Mouse (Mus musculus): ENCODE data around the gene Gm572. TPM values are rescaled to one million over a fixed set of nuclear protein-coding genes. Genes with fewer than 3 reads are reported as not detected.

Gene Gm572
- total and polyA plus RNA-seq, 2 experiments from 2014 or later = not detected

GRCm38 (mm10) chr4:148710446-148710845, 67.3 kb downstream of the Gm572 start:
- H3K27ac ChIP-seq = no peak overlapping the region
- no peak overlapping the region for H3K4me2 ChIP-seq (ENCODE audit: low read depth, low read length)
- DNase-seq (ENCODE audit: low spot score) = no peak
- H3K36me3 ChIP-seq (ENCODE audit: insufficient read depth, low read length) = no peaks in the 10 kb centered on the region
- H3K9me3 ChIP-seq (ENCODE audit: low read length) = no peaks in the 10 kb centered on the region
- 32% methylated on average over 2 of the region's 2 CpGs for WGBS
- H3K4me1 ChIP-seq (ENCODE audit: insufficient read depth, low read length) = no peaks in the 10 kb centered on the region
- no peak overlapping the region for H3K4me3 ChIP-seq (ENCODE audit: low read length)
- ATAC-seq = no peak
- H3K27me3 ChIP-seq (ENCODE audit: insufficient read depth, low read length) = no peaks in the 10 kb centered on the region
- TF ChIP-seq CTCF (IDR thresholded peaks at IDR 0.05; ENCODE audit: low read depth) = no peak
- H3K9ac ChIP-seq (replicated peaks; ENCODE audit: low read length) = no peak overlapping the region

DNA sequence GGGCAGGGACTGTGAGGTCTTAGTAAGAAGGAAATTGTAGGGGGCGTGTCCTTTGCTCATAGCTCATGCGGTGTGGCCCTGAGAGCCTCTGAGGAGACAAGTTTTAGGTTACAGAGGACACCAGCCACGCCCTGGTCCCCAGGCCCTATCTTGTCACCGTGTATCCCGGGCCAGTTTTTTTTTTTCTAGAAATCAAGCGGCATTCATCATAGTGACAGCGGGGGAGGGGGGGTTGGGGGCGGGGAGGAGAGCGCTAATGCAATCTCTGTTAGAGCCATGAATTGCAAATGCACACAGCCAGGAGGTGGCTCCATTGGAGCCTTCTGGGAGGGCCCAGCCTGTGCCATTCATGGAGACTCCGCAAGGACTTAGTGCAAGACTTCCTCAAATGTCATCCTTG, 68.2 kb downstream of the Gm572 start:
- H3K9ac ChIP-seq (replicated peaks; ENCODE audit: low read length) = no peak overlapping the region
- ATAC-seq (no peak), DNase-seq (ENCODE audit: low spot score) (peak; percentile 18)
- H3K27me3 ChIP-seq (ENCODE audit: insufficient read depth, low read length) = no peaks in the 10 kb centered on the region
- no peaks in the 10 kb centered on the region for H3K36me3 ChIP-seq (ENCODE audit: insufficient read depth, low read length)
- H3K4me1 ChIP-seq (ENCODE audit: insufficient read depth, low read length) = no peaks in the 10 kb centered on the region
- TF ChIP-seq CTCF (IDR thresholded peaks at IDR 0.05; ENCODE audit: low read depth) = 0 out of 2 replicates have a peak, but pooled peaks have one; percentile 12
- no peaks in the 10 kb centered on the region for H3K9me3 ChIP-seq (ENCODE audit: low read length)
- WGBS = 10% methylated on average over 10 of the region's 10 CpGs
- H3K4me2 ChIP-seq (ENCODE audit: low read depth, low read length) = no peak overlapping the region
- H3K27ac ChIP-seq = no peak overlapping the region
- no peak overlapping the region for H3K4me3 ChIP-seq (ENCODE audit: low read length)

GRCm38 (mm10) chr4:148712632-148713031, 69.5 kb downstream of the Gm572 start:
- WGBS = 43% methylated on average over 10 of the region's 10 CpGs
- H3K27ac ChIP-seq = no peak overlapping the region
- no peaks in the 10 kb centered on the region for H3K4me1 ChIP-seq (ENCODE audit: insufficient read depth, low read length)
- no peak overlapping the region for H3K4me3 ChIP-seq (ENCODE audit: low read length)
- no peak overlapping the region for H3K9ac ChIP-seq (replicated peaks; ENCODE audit: low read length)
- no peak for TF ChIP-seq CTCF (IDR thresholded peaks at IDR 0.05; ENCODE audit: low read depth)
- no peak overlapping the region for H3K4me2 ChIP-seq (ENCODE audit: low read depth, low read length)
- H3K9me3 ChIP-seq (ENCODE audit: low read length) = no peaks in the 10 kb centered on the region
- peak; percentile 18 for DNase-seq (ENCODE audit: low spot score)
- H3K36me3 ChIP-seq (ENCODE audit: insufficient read depth, low read length) = no peaks in the 10 kb centered on the region
- H3K27me3 ChIP-seq (ENCODE audit: insufficient read depth, low read length) = no peaks in the 10 kb centered on the region
- no peak for ATAC-seq

DNA sequence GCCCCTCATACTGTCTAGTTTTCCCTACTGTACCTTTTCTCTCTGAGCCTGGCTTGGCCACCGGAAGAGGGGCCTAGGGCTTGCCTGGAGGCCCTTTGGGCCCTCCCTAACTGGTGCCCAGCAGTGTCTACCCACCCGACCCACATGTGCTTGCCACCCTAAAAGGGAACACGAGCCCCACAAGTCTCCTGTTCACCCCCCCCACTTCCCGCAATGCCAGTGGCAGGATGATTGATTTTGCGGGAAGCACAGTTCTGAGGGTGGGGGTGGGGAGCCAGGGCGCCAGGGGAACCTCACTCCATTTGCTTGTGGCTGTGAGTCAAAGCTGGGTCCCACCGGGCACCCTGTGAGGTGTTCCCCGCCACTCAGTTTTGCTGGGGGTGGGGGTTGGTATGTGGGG, 70.9 kb downstream of the Gm572 start:
- H3K9ac ChIP-seq (replicated peaks; ENCODE audit: low read length) = no peak overlapping the region
- no peak for ATAC-seq
- no peaks in the 10 kb centered on the region for H3K4me1 ChIP-seq (ENCODE audit: insufficient read depth, low read length)
- H3K9me3 ChIP-seq (ENCODE audit: low read length) = no peaks in the 10 kb centered on the region
- no peak overlapping the region for H3K4me2 ChIP-seq (ENCODE audit: low read depth, low read length)
- no peaks in the 10 kb centered on the region for H3K36me3 ChIP-seq (ENCODE audit: insufficient read depth, low read length)
- no peak for DNase-seq (ENCODE audit: low spot score)
- H3K27me3 ChIP-seq (ENCODE audit: insufficient read depth, low read length) = no peaks in the 10 kb centered on the region
- TF ChIP-seq CTCF (IDR thresholded peaks at IDR 0.05; ENCODE audit: low read depth) = no peak
- no peak overlapping the region for H3K27ac ChIP-seq
- 54% methylated on average over 8 of the region's 8 CpGs for WGBS
- H3K4me3 ChIP-seq (ENCODE audit: low read length) = no peak overlapping the region

- ATAC-seq (no peak), DNase-seq (ENCODE audit: low spot score) (no peak)
- Histone ChIP-seq H3K4me1 (ENCODE audit: insufficient read depth, low read length) (no peaks in the 10 kb centered on the region), H3K36me3 (ENCODE audit: insufficient read depth, low read length) (no peaks in the 10 kb centered on the region), H3K4me2 (ENCODE audit: low read depth, low read length) (no peak overlapping the region), H3K4me3 (ENCODE audit: low read length) (no peak overlapping the region), H3K27me3 (ENCODE audit: insufficient read depth, low read length) (no peaks in the 10 kb centered on the region), H3K9ac (replicated peaks; ENCODE audit: low read length) (no peak overlapping the region), H3K27ac (no peak overlapping the region), H3K9me3 (ENCODE audit: low read length) (no peaks in the 10 kb centered on the region)
- WGBS = 88% methylated on average over 12 of the region's 12 CpGs
- TF ChIP-seq CTCF (IDR thresholded peaks at IDR 0.05; ENCODE audit: low read depth) = no peak
These were observed 71.6 kb downstream of the Gm572 start for GRCm38 (mm10) chr4:148714739-148715138.

DNA sequence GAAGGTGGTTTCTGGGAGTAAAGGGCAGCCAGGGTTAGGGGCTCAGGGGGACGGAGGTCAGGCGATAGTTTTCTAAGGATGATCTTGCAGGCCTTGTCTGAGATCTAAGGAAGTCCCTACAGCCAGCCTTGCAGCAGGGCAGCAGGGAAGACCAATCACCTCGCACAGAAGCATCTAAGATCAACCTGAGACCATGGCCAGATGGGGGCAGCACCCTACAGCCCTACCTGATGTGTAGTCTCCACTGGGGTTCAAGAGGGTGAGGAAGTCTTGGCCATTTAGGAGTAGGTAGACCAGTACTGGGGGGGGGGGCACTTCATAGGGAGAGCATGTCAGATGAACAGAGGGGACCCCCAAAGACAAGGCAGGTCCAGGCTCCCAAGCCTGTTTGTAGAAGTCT, 72.3 kb downstream of the Gm572 start:
- H3K36me3 ChIP-seq (ENCODE audit: insufficient read depth, low read length) = no peaks in the 10 kb centered on the region
- no peak overlapping the region for H3K4me2 ChIP-seq (ENCODE audit: low read depth, low read length)
- no peaks in the 10 kb centered on the region for H3K4me1 ChIP-seq (ENCODE audit: insufficient read depth, low read length)
- H3K9me3 ChIP-seq (ENCODE audit: low read length) = no peaks in the 10 kb centered on the region
- DNase-seq (ENCODE audit: low spot score) = no peak
- ATAC-seq = 0 out of 2 replicates have a peak, but pooled peaks have one; percentile 30
- TF ChIP-seq CTCF (IDR thresholded peaks at IDR 0.05; ENCODE audit: low read depth) = peak; percentile 45
- H3K4me3 ChIP-seq (ENCODE audit: low read length) = no peak overlapping the region
- no peaks in the 10 kb centered on the region for H3K27me3 ChIP-seq (ENCODE audit: insufficient read depth, low read length)
- H3K27ac ChIP-seq = no peak overlapping the region
- no peak overlapping the region for H3K9ac ChIP-seq (replicated peaks; ENCODE audit: low read length)
- 55% methylated on average over 3 of the region's 3 CpGs for WGBS

Other genes with a start within 250 kb of the Gm572 start
- 22.2 and 25.8 TPM in 2 replicates for gene Ubiad1, start 198.5 kb upstream of the Gm572 start, total RNA-seq (2014; rRNA removed)
- 12.8 and 13.1 TPM in 2 replicates for gene Ubiad1, start 198.5 kb upstream of the Gm572 start, polyA plus RNA-seq (2015; fragmentation: Nextera tagmentation; extraction: Ambion mirVana)
- gene Mtor, start 194.7 kb upstream of the Gm572 start, total RNA-seq (2014; rRNA removed) = 56.0 and 58.2 TPM in 2 replicates
- 29.2 and 29.9 TPM in 2 replicates for gene Mtor, start 194.7 kb upstream of the Gm572 start, polyA plus RNA-seq (2015; fragmentation: Nextera tagmentation; extraction: Ambion mirVana)
- gene Angptl7, start 142.9 kb upstream of the Gm572 start, total RNA-seq (2014; rRNA removed) = 0.21 TPM in 1 of 2 replicates, not detected in the other
- gene Angptl7, start 142.9 kb upstream of the Gm572 start, polyA plus RNA-seq (2015; fragmentation: Nextera tagmentation; extraction: Ambion mirVana) = 0.31 and 0.44 TPM in 2 replicates
- 69.5 and 72.0 TPM in 2 replicates for gene Exosc10, start 84.9 kb upstream of the Gm572 start, total RNA-seq (2014; rRNA removed)
- gene Exosc10, start 84.9 kb upstream of the Gm572 start, polyA plus RNA-seq (2015; fragmentation: Nextera tagmentation; extraction: Ambion mirVana) = 67.8 and 68.1 TPM in 2 replicates
- 77.6 and 83.0 TPM in 2 replicates for gene Srm, start 51.8 kb upstream of the Gm572 start, total RNA-seq (2014; rRNA removed)
- gene Srm, start 51.8 kb upstream of the Gm572 start, polyA plus RNA-seq (2015; fragmentation: Nextera tagmentation; extraction: Ambion mirVana) = 142 and 143 TPM in 2 replicates
- gene Masp2, start 40.8 kb upstream of the Gm572 start, total RNA-seq (2014; rRNA removed) = 0.26 and 0.40 TPM in 2 replicates
- gene Masp2, start 40.8 kb upstream of the Gm572 start, polyA plus RNA-seq (2015; fragmentation: Nextera tagmentation; extraction: Ambion mirVana) = 0.49 TPM in 2 replicates
- gene Tardbp, start 16.3 kb upstream of the Gm572 start, total RNA-seq (2014; rRNA removed) = 160 and 205 TPM in 2 replicates
- 116 and 121 TPM in 2 replicates for gene Tardbp, start 16.3 kb upstream of the Gm572 start, polyA plus RNA-seq (2015; fragmentation: Nextera tagmentation; extraction: Ambion mirVana)
- 6.3 and 7.2 TPM in 2 replicates for gene Casz1, start 161.1 kb downstream of the Gm572 start, total RNA-seq (2014; rRNA removed)
- gene Casz1, start 161.1 kb downstream of the Gm572 start, polyA plus RNA-seq (2015; fragmentation: Nextera tagmentation; extraction: Ambion mirVana) = 2.3 and 3.2 TPM in 2 replicates

All from hindbrain, postnatal 0 days (tissue).